Mouse (Mus musculus): ENCODE measurements at regions not wholly inside any gene's neighbourhood (a gene's known extent, or its start where the extent isn't known, plus 50 kb on each side); places are given as distances from the start of the nearest gene placed in this dataset.

- TF ChIP-seq GATA2 (IDR thresholded peaks at IDR 0.05; ENCODE audit: borderline replicate concordance, low read depth, low read length), result no peak
- no peak for TF ChIP-seq CTCF (IDR thresholded peaks at IDR 0.05; ENCODE audit: low read depth, low read length)
- TF ChIP-seq GATA1 (IDR thresholded peaks at IDR 0.05; ENCODE audit: borderline replicate concordance, low read length), result no peak
- TF ChIP-seq TAL1 (conservative IDR thresholded peaks at IDR 0.05; ENCODE audit: low read depth, low read length), result no peak
- TF ChIP-seq POLR2AphosphoS5 (IDR thresholded peaks at IDR 0.05; ENCODE audit: insufficient replicate concordance, low read depth, low read length), result no peak
These were observed 99.1 kb downstream of the Tmem170b start for GRCm38 (mm10) chr13:41704806-41705205.

All from G1E (cell line).